Mouse (Mus musculus) liver, adult 10 weeks (tissue): ENCODE results near the gene Senp2. TPM values are rescaled to one million over a fixed set of nuclear protein-coding genes. Genes with fewer than 3 reads are reported as not detected.

ENCODE experiments used
- polyA plus RNA-seq: library from polyadenylated mRNA; stranded (reverse); fragments of 350-450 nt; fragmentation: Illumina TruSeq; extraction: RNeasy Lipid Tissue Mini Kit (QIAGEN cat#74804); gene quantifications from one replicate; pipeline ENCODE4 v1.2.3, GENCODE M21; 2014; ENCODE audit warnings: low read depth, low replicate concordance

Gene Senp2
- 26.8 TPM for polyA plus RNA-seq

DNA sequence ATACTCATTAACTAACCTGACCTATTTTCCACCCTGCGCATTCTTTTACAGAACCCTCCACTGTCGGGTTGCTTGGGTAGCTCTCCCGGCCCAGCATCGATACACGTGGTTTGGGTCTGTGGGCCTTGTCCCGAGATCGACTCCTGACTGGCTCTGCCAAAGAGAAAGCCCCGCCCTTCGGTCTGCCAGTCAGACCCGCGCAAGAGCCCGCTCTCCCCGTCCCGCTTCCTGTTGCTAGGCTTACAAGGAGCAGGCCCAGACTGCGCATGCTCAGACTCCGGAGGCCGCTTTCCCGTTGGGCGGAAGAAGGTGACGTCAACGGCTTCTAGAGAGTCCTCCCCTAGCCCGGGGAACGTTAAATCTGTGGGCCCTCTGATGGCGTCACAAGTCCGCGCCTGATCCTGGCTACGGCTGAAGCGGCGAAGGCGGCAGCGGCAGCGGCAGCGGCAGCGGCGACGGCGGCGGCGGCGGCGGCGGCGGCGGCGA lies at the start of gene Senp2:
TSS of gene Senp2 (plus strand) at position 386 of the 486 bp plus-strand sequence.

DNA sequence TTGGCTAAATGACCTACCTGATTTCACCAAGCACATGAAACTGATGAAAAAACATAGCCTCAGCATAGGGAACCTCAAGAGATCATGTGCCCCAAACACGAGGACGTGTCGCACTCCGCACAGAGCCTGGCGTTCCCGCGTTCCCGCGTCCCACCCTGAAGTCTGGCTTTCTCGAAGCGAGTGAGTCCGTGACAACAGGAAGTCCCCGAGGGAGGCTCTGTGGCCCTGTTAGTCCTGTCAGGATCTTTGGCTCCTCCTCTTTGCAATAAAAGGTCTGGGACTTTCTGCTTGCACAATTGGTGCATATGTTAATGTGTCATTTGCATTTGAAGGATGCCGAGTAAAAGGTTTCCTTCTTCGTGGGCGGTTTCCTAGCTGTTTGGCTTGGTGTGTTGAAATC lies 14.0 kb upstream of the Senp2 start, which contains the start of gene Liph:
TSS of gene Liph (minus strand) at position 360 of the 400 bp plus-strand sequence.

Other genes with a start within 250 kb of the Senp2 start
- 394 TPM for gene Ehhadh, start 221.7 kb upstream of the Senp2 start, polyA plus RNA-seq
- gene Map3k13, start 215.1 kb upstream of the Senp2 start, polyA plus RNA-seq: 10.4 TPM
- gene Tmem41a, start 61.9 kb upstream of the Senp2 start, polyA plus RNA-seq: 4.0 TPM
- not detected for gene Liph, start 13.8 kb upstream of the Senp2 start, polyA plus RNA-seq
- gene Igf2bp2, start 153.8 kb downstream of the Senp2 start, polyA plus RNA-seq: 0.95 TPM